Mouse (Mus musculus): ENCODE results near the gene Slc25a1.

DNA sequence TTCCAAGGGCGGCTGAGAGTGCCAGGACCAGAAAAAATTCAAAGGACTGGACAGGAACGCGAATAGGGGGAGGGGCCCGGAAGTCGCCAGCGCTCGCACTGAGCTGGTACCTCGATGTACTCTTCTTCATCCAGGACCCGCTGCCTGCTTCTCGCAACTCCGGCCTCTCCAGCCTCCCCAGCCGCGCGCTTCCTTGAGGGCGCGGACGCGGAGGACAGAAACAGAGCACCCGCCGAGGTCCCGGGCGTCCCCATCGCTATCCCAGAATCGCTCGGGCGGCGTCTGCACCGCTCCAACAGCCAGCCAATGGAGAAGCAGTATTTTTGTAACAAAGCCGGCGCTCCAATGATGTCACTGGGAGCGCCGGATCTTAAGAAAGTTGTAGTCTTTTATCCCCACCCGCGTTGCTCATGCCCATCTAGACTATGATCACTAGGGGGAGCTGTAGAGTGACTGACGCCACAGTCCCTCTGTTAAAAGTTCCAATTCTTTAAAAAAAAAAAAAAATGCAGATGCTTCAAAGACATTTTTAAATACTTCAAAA, 16.9 kb downstream of the Slc25a1 start, which contains the start of gene Ess2:
- TF ChIP-seq EP300 (IDR thresholded peaks at IDR 0.05) (no peak), CTCF (IDR thresholded peaks at IDR 0.05) (peak; percentile 82)
